Mouse (Mus musculus) forebrain, embryonic 12.5 days (tissue): Measurements from ENCODE around the gene Mtr. TPM values are rescaled to one million over a fixed set of nuclear protein-coding genes. Genes with fewer than 3 reads are reported as not detected.
"Not testable (repeated sequence)": the region's sequence is repeated elsewhere in the genome, so short reads cannot be mapped to it uniquely, and the experiment has no call there.

Experiments
- ATAC-seq: fragments of 200-750 bp; cut with Nextera tagmentation; 2 replicates; pipeline ENCODE4 v1.8.0; 2017; ENCODE audit warnings: moderate TSS enrichment; ENCODE audit not compliant: low FRiP score
- H3K27ac ChIP-seq: fragments of 300-500 bp; sonication (generic); 2 replicates; pipeline ENCODE4 v1.5.1; 2016; ENCODE audit warnings: mild to moderate bottlenecking
- H3K27me3 ChIP-seq: fragments of 300-500 bp; sonication (generic); 2 replicates; pipeline ENCODE4 v1.6.1; 2016; ENCODE audit warnings: mild to moderate bottlenecking
- H3K36me3 ChIP-seq: fragments of 300-500 bp; sonication (generic); replicated peaks from 2 replicates; pipeline ENCODE4 v1.6.1; 2016; ENCODE audit warnings: mild to moderate bottlenecking
- H3K4me1 ChIP-seq: fragments of 300-500 bp; sonication (generic); 2 replicates; pipeline ENCODE4 v1.6.1; 2016
- H3K4me2 ChIP-seq: fragments of 300-500 bp; sonication (generic); 2 replicates; pipeline ENCODE4 v1.6.1; 2016; ENCODE audit warnings: mild to moderate bottlenecking, moderate library complexity
- H3K4me3 ChIP-seq: fragments of 300-500 bp; sonication (generic); replicated peaks from 2 replicates; pipeline ENCODE4 v1.5.1; 2016; ENCODE audit warnings: mild to moderate bottlenecking
- H3K9ac ChIP-seq: fragments of 300-500 bp; sonication (generic); 2 replicates; pipeline ENCODE4 v1.6.1; 2016; ENCODE audit warnings: mild to moderate bottlenecking
- H3K9me3 ChIP-seq: fragments of 300-500 bp; sonication (generic); 2 replicates; pipeline ENCODE4 v1.6.1; 2016
- WGBS: fragments of 180-500 bp; shearing (Covaris S2); methylation state at CpG from one replicate; pipeline ENCODE4 v1.1.7; 2016; 5-methylcytosine and 5-hydroxymethylcytosine counted together
- polyA plus RNA-seq: library from polyadenylated mRNA; unstranded; fragments of >200 nt; fragmentation: Nextera tagmentation; extraction: Ambion mirVana; gene quantifications from 2 replicates; pipeline ENCODE4 v1.2.1, GENCODE M21; 2016

Gene Mtr
- polyA plus RNA-seq, 1 experiment from 2014 or later = 11.6 TPM

- not testable (repeated sequence) for H3K9ac ChIP-seq, H3K27me3 ChIP-seq, ATAC-seq, H3K9me3 ChIP-seq, H3K4me2 ChIP-seq, H3K4me1 ChIP-seq, H3K27ac ChIP-seq, H3K4me3 ChIP-seq, H3K36me3 ChIP-seq
- WGBS = 91% methylated on average over 10 of the region's 10 CpGs
These were observed 121.5 kb downstream of the Mtr start for GRCm38 (mm10) chr13:12136461-12136860.

DNA sequence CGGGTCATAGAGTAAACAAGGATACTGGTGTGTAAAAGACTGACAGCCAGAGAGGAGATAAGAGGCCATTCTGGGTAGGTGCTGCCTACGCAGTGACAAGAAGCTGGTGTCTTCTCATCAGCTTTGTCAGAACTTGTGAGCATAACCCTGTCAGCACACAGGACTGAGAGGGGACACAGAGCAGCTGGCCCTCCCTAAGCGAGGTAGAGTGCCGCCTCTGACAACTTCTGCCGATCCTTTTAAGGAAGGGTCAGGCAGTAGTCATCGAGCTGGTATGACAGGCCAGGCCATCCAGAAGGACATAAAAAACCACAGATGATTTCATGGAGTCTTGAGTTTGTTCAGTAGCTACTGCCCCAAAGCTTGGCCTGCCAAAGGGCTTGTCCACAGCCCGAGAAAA is 124.4 kb downstream of the Mtr start:
- Histone ChIP-seq H3K27me3 (no peaks in the 10 kb centered on the region), H3K9ac (no peak overlapping the region), H3K4me3 (no peak overlapping the region), H3K4me2 (no peak overlapping the region), H3K27ac (no peak overlapping the region), H3K4me1 (0 out of 2 replicates have a peak, but pooled peaks cover 4% of the 10 kb centered on the region), H3K36me3 (no peaks in the 10 kb centered on the region), H3K9me3 (no peaks in the 10 kb centered on the region)
- ATAC-seq = no peak
- WGBS = 88% methylated on average over 7 of the region's 7 CpGs

Other genes with a start within 250 kb of the Mtr start
- gene Ryr2, start 151.2 kb downstream of the Mtr start, polyA plus RNA-seq = 0.37 and 0.59 TPM in 2 replicates
- 0.79 and 1.6 TPM in 2 replicates for gene Actn2, start 82.6 kb upstream of the Mtr start, polyA plus RNA-seq
- 33.7 and 34.0 TPM in 2 replicates for gene Heatr1, start 136.9 kb upstream of the Mtr start, polyA plus RNA-seq
- 10.8 and 11.3 TPM in 2 replicates for gene Lgals8, start 206.8 kb upstream of the Mtr start, polyA plus RNA-seq